ENCODE assay signal across 8 mouse cellular contexts in the genomic region with DNA sequence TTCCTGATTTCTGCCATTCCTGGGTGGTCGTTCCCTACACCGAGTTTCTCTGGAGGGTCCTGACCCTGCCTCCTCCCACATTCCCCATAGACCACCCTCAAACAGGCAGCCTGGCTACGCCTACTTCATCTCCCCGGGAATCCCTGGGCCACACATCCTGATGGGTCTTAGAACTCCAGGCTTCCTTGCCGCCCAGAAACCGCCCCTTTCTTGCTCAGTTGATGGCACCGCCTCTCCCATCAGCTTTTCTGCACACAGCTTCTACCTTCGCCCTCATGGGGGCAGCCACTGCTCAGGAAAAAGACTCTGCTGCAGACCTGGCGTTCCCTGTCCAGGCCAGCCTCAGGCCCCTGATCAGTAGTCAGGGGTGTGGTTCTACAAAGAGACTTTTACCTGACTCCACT. TPM values are rescaled to one million over a fixed set of nuclear protein-coding genes. Genes with fewer than 3 reads are reported as not detected.
A peak's percentile ranks its signal among the peaks of the same experiment; 100 is the strongest.
DNase-seq lines count a peak whose midpoint lies in the region; ATAC-seq and TF ChIP-seq lines count a peak whose summit lies in the region.

No protein-coding gene starts in this region.

- H3K4me1 ChIP-seq in liver, embryonic 11.5 days (replicated peaks; ENCODE audit: control insufficient read depth, insufficient read depth, low read length), result peaks cover 26% of the 10 kb centered on the region
- no peaks in the 10 kb centered on the region for H3K4me1 ChIP-seq in midbrain, postnatal 0 days (ENCODE audit: insufficient read depth, low read length)

- peak overlapping the region; percentile 69 for H3K4me2 ChIP-seq in liver, embryonic 11.5 days
- H3K4me2 ChIP-seq in midbrain, postnatal 0 days (ENCODE audit: low read depth, low read length, poor library complexity, severe bottlenecking), result peak overlapping the region; percentile 25; the same call in 1 of the 2 replicates

- peak; percentile 70 to 75 for DNase-seq in cerebellum, postnatal 10 days
- DNase-seq in c-Kit-positive CD71-negative TER-119-negative erythroid progenitor cells, embryonic 14.5 days (ENCODE audit: low read depth), result peak; percentile 50
- peak; percentile 70 to 79 for DNase-seq in heart, adult 18-20 months
- peak; percentile 54 for DNase-seq in kidney, adult 11 months
- peak; percentile 72 for DNase-seq in liver, embryonic 11.5 days (ENCODE audit: low spot score)
- DNase-seq in midbrain, postnatal 0 days (ENCODE audit: low spot score), result peak; percentile 69
- DNase-seq in thymus, postnatal 36 days, result no peak

- H3K27me3 ChIP-seq in liver, embryonic 11.5 days (replicated peaks; ENCODE audit: control insufficient read depth, insufficient read depth, low read length), result no peaks in the 10 kb centered on the region
- H3K27me3 ChIP-seq in midbrain, postnatal 0 days (ENCODE audit: insufficient read depth, low read length), result no peaks in the 10 kb centered on the region; the same call in 1 of the 2 replicates

- H3K9me3 ChIP-seq in liver, embryonic 11.5 days (ENCODE audit: control insufficient read depth, low read length), result no peaks in the 10 kb centered on the region
- no peaks in the 10 kb centered on the region for H3K9me3 ChIP-seq in midbrain, postnatal 0 days (ENCODE audit: low read length)

- ATAC-seq in cerebellum, adult (ENCODE audit: insufficient number of reproducible peaks, low FRiP score, low TSS enrichment), result no peak
- peak; percentile 85 for ATAC-seq in liver, embryonic 11.5 days (replicated peaks; ENCODE audit: low FRiP score)
- peak; percentile 66; the same call in 1 of the 2 replicates for ATAC-seq in midbrain, postnatal 0 days (ENCODE audit: low FRiP score)

- peak; percentile 78 for TF ChIP-seq CTCF in midbrain, postnatal 0 days (IDR thresholded peaks at IDR 0.05)

- WGBS in liver, embryonic 11.5 days, result 3% methylated on average over 9 of the region's 9 CpGs
- 2% methylated on average over 9 of the region's 9 CpGs for WGBS in midbrain, postnatal 0 days

- no peaks in the 10 kb centered on the region for H3K36me3 ChIP-seq in liver, embryonic 11.5 days (ENCODE audit: control insufficient read depth, insufficient read depth, low read length)
- H3K36me3 ChIP-seq in midbrain, postnatal 0 days (ENCODE audit: insufficient read depth, low read length), result no peaks in the 10 kb centered on the region

- no peak overlapping the region for H3K9ac ChIP-seq in liver, embryonic 11.5 days (ENCODE audit: low read depth, low read length)
- H3K9ac ChIP-seq in midbrain, postnatal 0 days (replicated peaks; ENCODE audit: low read length, poor library complexity, severe bottlenecking), result no peak overlapping the region

- no peak overlapping the region; the same call in 1 of the 2 replicates for H3K27ac ChIP-seq in liver, embryonic 11.5 days (ENCODE audit: low read depth, low read length)
- no peak overlapping the region for H3K27ac ChIP-seq in midbrain, postnatal 0 days (ENCODE audit: low read depth, low read length)

- H3K4me3 ChIP-seq in liver, embryonic 11.5 days (ENCODE audit: low read depth, low read length), result peak overlapping the region; percentile 28
- H3K4me3 ChIP-seq in midbrain, postnatal 0 days (ENCODE audit: low read depth, low read length), result no peak overlapping the region

RNA-seq across cellular contexts. Expression of a gene that starts 39.6 kb away (rescaled TPM):
- 100 to 1,000 TPM; 104 to 108 TPM for total RNA-seq in heart, adult 18-20 months (2021)
- polyA plus RNA-seq in liver, embryonic 11.5 days (2014; fragmentation: Nextera tagmentation; extraction: Ambion mirVana), result 384 and 414 TPM in 2 replicates
- total RNA-seq in midbrain, postnatal 0 days (2014; rRNA removed), result 196 and 198 TPM in 2 replicates
- 252 and 261 TPM in 2 replicates for polyA plus RNA-seq in midbrain, postnatal 0 days (2015; fragmentation: Nextera tagmentation; extraction: Ambion mirVana)

Comparison
In these comparisons a context has a peak if more than half of its experiments do, and no peak if none do; other contexts are left out.
1. DNase-seq: peak in cerebellum, postnatal 10 days (2 of 2), c-Kit-positive CD71-negative TER-119-negative erythroid progenitor cells, embryonic 14.5 days (single experiment), heart, adult 18-20 months (2 of 2), kidney, adult 11 months (single experiment), liver, embryonic 11.5 days (single experiment) and midbrain, postnatal 0 days (single experiment); none in thymus, postnatal 36 days (0 of 2).